Mouse (Mus musculus) kidney, adult 11 months (tissue): ENCODE data around the gene Gsdma3.

ENCODE experiments used
- DNase-seq: peaks from one replicate; pipeline ENCODE4 v3.0.0; 2022

Gene Gsdma3

DNA sequence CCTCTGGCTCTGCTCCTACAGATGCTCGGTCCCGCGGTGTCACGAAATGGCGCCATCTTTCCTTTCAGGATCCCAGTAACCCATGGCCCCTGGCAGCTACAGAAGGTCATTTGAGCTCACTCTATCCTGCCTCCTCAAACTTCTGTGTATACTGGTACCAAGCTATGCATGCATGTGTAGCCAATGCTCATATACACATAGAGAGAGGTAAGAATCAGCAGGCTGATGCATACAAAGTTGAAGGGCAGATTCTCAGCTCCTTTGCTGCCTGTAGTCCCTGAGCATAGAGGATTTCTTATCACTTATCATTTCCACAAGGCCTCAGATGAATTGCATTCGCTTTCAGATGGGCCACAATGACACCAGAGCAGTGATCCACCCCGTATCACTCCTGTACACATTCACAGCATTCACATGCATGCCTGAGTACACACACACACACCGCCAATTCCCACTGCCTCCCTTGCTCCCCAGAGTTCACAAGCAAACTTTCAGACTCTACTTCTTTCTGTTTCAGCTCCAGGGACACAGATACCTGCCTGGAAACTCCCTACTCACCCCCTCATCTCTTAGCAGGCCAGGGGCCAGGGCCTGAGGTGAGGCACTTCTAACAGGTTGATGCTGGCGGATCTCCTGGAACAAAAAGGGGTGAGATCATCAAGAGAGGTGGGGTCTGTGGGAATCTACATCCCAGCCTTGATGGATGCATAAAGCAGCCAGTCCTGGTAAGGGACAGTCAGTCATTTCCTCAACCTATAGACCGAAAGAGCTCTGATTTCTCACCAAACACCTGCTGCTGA, at the start of gene Gsdma3, which contains the start of gene Gm12355:
TSS of gene Gsdma3 (plus strand) at position 750 of the 800 bp plus-strand sequence.
TSS of gene Gm12355 (minus strand) at position 51 of the 800 bp plus-strand sequence.
- DNase-seq = no peak

GRCm38 (mm10) chr11:98577776-98578175, 48.4 kb upstream of the Gsdma3 start:
- DNase-seq = no peak

DNA sequence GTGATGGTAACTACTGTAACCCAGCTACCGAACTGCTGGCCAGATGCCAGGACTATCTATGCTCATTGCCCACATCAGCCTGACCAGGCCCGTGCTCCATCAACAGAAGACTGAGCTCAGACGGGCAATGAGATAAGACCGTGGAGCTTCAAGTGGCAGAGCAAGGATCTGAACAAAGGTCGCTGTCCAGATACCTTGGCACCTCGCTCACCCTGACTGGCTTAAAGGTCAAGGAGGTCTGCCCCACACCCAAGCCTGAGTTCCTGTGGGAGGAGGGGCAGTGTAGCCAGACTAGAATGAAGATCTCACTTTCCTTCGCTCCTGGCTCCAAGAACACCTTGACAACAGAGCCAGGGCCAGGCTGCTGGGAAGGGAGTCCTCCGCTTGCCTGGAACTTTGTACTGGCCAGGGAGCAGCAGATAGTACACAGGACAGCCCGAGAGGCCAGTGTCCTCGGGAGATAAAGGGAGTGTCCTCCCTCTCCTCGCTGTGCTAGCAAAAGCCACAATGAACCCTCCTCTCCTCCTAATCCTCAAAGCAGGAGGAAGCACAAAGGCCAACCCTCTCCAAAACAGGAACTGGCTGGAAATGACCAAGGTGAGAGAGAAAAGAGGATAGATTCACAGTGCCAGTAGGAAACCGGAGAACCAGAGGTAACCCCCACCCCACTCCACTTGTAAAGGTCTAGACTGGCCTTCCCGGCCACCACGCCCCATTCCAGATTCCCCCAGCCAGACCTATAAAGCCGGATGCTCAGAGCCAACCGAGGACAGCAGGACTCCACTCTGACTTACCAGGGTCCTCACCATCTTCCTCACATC, 45.6 kb upstream of the Gsdma3 start:
- DNase-seq = peak; percentile 22

- no peak for DNase-seq
Measured at GRCm38 (mm10) chr11:98581286-98582029, 44.7 kb upstream of the Gsdma3 start.

DNA sequence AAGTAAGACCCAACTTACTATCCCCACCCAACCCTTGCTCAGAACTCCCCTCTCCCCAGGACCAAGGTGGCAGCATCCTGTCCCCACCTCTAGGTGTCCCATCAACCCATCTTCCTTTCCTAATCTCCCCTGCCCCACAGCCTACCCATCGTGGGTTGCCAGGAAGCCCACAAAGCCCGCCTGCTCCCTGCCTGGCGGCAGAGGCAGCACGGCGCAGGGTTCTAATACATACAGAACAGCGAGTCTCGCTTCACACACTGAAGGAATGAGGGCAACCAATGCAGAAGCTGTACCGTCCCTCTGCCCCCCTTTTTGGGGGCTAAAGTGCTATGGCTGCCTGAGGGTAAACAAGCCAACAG, 44.2 kb upstream of the Gsdma3 start:
- no peak for DNase-seq

- no peak for DNase-seq
Measured at GRCm38 (mm10) chr11:98582551-98583264, 43.5 kb upstream of the Gsdma3 start.

DNA sequence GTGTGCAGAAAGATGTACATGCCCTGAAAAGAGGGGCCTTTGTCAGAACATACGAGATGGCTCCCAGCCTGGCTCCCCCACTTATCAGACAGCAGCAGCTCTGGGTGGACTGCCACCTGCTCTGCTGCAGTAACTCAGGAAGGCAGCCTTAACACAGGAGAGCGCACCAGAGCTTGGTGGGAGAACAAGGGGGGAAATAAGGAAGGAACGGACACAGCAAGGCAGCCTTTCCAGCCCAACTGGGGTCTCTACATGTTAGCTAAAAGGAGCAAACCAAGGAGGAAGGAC, 43.0 kb upstream of the Gsdma3 start:
- no peak for DNase-seq

DNA sequence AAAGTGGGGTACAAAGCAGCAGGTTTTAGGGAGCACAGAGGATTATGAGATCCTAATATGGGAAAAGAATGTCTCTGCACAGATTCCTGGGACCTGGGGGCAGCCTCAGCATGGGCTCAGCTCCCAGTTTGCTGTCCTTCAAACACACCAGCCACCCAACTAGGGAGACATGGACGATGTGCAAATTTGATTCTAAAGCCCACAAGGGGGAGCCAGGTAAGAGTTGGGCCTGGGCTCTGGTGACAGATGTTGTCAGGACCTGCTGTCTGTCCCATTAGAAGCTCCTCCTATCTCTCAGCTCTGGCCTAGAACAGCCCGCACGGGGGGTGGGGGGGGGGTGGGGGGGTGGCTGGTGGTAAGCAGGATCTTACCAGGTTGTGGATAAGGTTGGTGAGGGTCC, 42.6 kb upstream of the Gsdma3 start:
- DNase-seq = no peak

DNA sequence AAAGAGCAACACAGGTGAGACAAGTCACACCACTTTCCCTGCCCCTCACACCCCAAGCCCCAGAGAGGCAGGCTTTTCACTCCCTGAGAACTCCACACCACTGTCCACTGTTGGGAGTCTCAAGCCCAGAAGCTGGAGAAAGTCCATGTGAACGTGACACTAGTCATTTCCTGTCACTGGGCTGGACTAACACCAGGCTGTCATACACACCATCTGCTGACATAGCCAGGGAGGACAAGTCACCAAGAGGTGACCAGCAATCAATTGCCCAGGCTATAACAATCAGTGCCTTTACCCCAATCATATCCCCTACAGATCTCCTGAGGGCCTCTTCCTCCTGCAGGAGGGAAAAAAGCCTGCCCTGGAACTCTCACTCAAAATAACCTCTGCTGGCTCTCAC, 42.0 kb upstream of the Gsdma3 start:
- DNase-seq = no peak

GRCm38 (mm10) chr11:98584629-98585177, 41.5 kb upstream of the Gsdma3 start:
- no peak for DNase-seq

DNA sequence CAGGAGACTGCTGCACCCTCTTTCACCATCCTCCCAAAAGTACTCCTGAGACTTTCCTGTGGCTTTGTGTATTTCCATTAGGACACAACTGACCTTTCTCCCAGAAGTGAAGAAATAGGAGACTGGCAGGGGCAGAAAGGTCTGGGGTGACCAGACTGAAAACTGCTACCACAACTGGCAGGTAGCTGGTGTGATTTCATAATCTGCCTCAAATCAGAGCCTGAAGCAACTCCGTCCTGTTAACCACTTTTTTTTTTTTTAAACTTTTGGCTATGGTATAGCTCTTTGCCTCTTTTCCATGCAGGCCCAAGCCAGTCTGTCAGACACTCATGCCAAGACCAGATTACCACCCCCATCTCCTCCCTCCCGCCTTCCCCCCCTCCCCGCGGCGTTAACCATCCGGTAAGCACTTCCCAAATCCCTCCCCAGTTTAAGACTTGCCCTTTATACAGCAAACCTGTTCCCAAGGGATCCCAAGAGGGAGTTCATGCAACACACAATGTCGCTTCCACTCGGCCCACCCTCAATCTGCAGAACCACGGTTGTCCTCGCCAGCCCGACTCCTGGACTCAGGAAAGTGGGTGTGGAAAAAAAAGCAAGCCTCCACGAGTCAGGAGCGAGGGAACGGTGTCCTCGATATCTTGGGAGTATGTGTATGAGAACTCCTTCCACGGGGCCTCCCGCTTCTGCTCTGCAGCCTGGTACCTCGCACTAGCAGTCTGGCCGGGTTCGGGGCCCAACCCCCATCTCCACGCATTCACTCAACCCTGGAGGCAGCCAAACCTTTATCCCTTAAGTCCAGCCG, 39.9 kb upstream of the Gsdma3 start:
- DNase-seq = peak; percentile 30

GRCm38 (mm10) chr11:98586892-98587563, 39.1 kb upstream of the Gsdma3 start, which contains the start of gene Ormdl3:
TSS of gene Ormdl3 (minus strand) at chr11:98587368.
- DNase-seq = peak; percentile 97

- peak; percentile 83 for DNase-seq
Measured at GRCm38 (mm10) chr11:98587684-98588546, 38.2 kb upstream of the Gsdma3 start.

DNA sequence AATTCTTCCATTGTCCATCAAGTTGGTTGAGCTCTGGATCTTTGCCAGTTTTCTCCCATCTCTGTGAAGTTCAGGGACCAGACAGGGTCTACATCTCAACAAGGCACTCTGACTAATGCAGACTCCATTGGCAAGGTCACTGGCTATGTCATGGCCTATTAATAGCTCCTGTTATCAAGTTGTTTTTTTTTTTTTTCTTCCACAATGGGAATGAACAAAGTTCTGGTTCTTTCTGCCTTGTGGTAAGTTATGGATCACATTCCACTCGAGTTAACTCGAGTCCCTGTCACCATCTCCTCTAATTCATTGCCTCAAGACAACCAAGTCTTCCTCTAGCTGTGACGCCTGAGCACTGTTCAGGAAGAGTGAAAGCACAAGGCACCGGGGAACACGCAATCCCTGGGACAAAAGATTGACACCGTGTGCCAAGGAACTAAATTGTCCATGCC, 37.3 kb upstream of the Gsdma3 start:
- DNase-seq = no peak

DNA sequence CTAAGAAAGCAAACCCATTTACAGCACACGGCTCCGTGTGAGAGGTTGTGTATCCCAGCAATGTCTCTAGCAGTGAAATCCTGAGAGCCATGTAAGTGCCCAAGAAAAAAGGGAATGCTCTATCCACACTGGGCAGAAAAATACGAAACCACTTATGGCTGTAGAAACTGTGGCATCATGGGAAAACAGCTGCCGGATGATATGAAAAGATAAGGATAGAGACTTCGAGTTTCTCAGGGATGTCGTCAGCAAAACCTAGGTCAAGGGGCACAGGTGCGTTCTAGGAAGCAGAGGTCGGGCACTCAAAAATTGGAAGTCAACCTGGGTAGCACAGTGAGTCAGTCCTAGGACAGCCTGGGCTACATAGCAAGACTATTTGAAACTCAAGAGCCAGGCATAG, 36.9 kb upstream of the Gsdma3 start:
- DNase-seq = no peak

GRCm38 (mm10) chr11:98590548-98591445, 35.4 kb upstream of the Gsdma3 start:
- DNase-seq = no peak

- DNase-seq = no peak
Measured at GRCm38 (mm10) chr11:98595021-98595420, 31.1 kb upstream of the Gsdma3 start.

DNA sequence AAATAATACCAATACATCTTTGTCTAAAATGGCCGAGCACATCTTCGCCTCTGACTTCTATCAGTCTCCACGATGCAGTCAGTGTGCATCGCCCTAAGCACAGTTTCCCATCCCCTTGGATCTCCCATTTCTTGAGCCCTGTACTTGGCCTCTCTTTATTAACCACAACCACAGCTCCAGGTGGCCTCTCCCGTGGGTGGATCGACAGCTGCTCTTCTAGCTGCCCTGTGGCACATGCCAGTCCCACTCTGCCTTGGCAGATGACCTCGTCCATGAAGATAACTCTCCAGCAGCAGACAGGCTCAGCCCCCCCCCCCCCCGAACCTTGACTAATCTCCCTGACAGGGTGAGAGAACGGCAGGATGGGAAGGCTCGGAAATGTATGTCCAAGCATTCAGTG, 30.7 kb upstream of the Gsdma3 start:
- no peak for DNase-seq

DNA sequence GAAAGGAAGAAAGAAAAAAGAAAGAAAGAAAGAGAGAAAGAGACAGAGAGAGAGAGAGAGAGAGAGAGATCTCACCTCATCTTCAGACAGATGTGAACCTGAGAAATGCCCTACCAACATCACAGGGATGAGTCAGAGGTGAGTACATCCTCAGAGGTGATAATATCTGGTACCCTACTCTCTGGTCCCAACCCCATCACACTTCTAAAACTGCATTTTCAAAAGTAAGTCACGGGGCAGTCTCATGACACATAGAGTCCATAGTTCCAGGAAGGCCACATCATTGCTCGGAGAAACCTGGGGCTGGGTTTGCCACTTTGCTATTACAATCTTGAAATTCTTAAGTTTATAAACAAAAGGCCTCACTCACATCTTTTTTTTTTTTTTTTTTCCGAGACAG, 30.2 kb upstream of the Gsdma3 start:
- no peak for DNase-seq
